Mouse (Mus musculus) heart, postnatal 4 days (tissue): ENCODE results near the gene Ccdc84. TPM values are rescaled to one million over a fixed set of nuclear protein-coding genes. Genes with fewer than 3 reads are reported as not detected.

Experiments
- DNase-seq: peaks from one replicate; pipeline ENCODE4 v3.0.0; 2021
- microRNA-seq, 2 experiments: library from miRNA; unstranded; fragments of <30 nt; microRNA quantifications; one replicate each; pipeline ENCODE4 v1.2.0; 2021 to 2022
- total RNA-seq, 2 experiments: library from RNA; stranded (reverse); gene quantifications; 2 replicates each; pipeline ENCODE4 v1.2.3; 2021

Gene Ccdc84
- total RNA-seq, 2 experiments from 2014 or later: 14.3 to 14.7 TPM

GRCm38 (mm10) chr9:44361190-44361917, 57.0 kb downstream of the Ccdc84 start, which contains the start of gene Vps11:
Vps11 (minus strand) TSS chr9:44361670.
- peak; percentile 97 for DNase-seq

Small RNA genes within 50 kb of the gene (microRNA-seq; reads per million reads assigned to microRNA genes)
- 0.61 to 0.69 reads per million in 2 experiments for gene Mir7085

Other genes starting within 250 kb of the Ccdc84 start
- 10 to 100 TPM; 28.5 to 28.8 TPM for gene Cbl, start 184.5 kb downstream of the Ccdc84 start, total RNA-seq
- not detected for gene Ccdc153, start 177.9 kb downstream of the Ccdc84 start, total RNA-seq
- 1 to 10 TPM in 1 of 2 experiments, under 1 TPM in 1; 0.92 to 1.0 TPM for gene Pdzd3, start 167.1 kb downstream of the Ccdc84 start, total RNA-seq
- gene Nlrx1, start 150.0 kb downstream of the Ccdc84 start, total RNA-seq: 10 to 100 TPM; 13.8 to 15.3 TPM
- 1 to 10 TPM; 1.2 to 1.5 TPM for gene Abcg4, start 130.0 kb downstream of the Ccdc84 start, total RNA-seq
- gene Hinfp, start 112.9 kb downstream of the Ccdc84 start, total RNA-seq: 10 to 100 TPM; 15.4 to 16.3 TPM
- gene C2cd2l, start 98.3 kb downstream of the Ccdc84 start, total RNA-seq: 10 to 100 TPM; 16.3 to 16.5 TPM
- 10 to 100 TPM; 24.1 to 25.0 TPM for gene Dpagt1, start 92.5 kb downstream of the Ccdc84 start, total RNA-seq
- gene H2afx, start 83.9 kb downstream of the Ccdc84 start, total RNA-seq: 100 to 1,000 TPM; 157 to 164 TPM
- gene Hmbs, start 74.3 kb downstream of the Ccdc84 start, total RNA-seq: 10 to 100 TPM; 54.0 to 60.6 TPM
- 10 to 100 TPM; 20.9 to 21.6 TPM for gene Vps11, start 56.9 kb downstream of the Ccdc84 start, total RNA-seq
- 10 to 100 TPM; 42.1 to 45.8 TPM for gene Hyou1, start 39.1 kb downstream of the Ccdc84 start, total RNA-seq
- 10 to 100 TPM; 21.9 to 26.1 TPM for gene Slc37a4, start 21.7 kb downstream of the Ccdc84 start, total RNA-seq
- gene Rps25, start 11.4 kb downstream of the Ccdc84 start, total RNA-seq: 1,000 to 10,000 TPM; 1,107 to 1,153 TPM
- gene Trappc4, start 11.0 kb downstream of the Ccdc84 start, total RNA-seq: 10 to 100 TPM; 41.4 to 42.4 TPM
- gene Foxr1, start 22.6 kb upstream of the Ccdc84 start, total RNA-seq: not detected
- not detected for gene Upk2, start 36.4 kb upstream of the Ccdc84 start, total RNA-seq
- 10 to 100 TPM; 56.8 to 64.0 TPM for gene Bcl9l, start 64.3 kb upstream of the Ccdc84 start, total RNA-seq
- under 1 TPM; 0.14 to 0.29 TPM for gene Cxcr5, start 143.3 kb upstream of the Ccdc84 start, total RNA-seq
- gene Ddx6, start 186.3 kb upstream of the Ccdc84 start, total RNA-seq: 100 to 1,000 TPM in 1 of 2 experiments, 10 to 100 TPM in 1; 99.8 to 101 TPM